Mouse (Mus musculus): Measurements from ENCODE around the gene Camta1.

GRCm38 (mm10) chr4:150958536-150958935 is 903.1 kb downstream of the Camta1 start:
- TF ChIP-seq GATA1 (IDR thresholded peaks at IDR 0.05; ENCODE audit: low read length) (no peak), TAL1 (IDR thresholded peaks at IDR 0.05; ENCODE audit: low read length) (no peak)
